Mouse (Mus musculus) olfactory bulb, adult 2 months (tissue): ENCODE measurements around the gene Slc29a4. TPM values are rescaled to one million over a fixed set of nuclear protein-coding genes. Genes with fewer than 3 reads are reported as not detected.

ENCODE experiments used
- H3K27ac ChIP-seq: fragments of 200-500 bp; 2 replicates; pipeline ENCODE4 v1.5.1; 2012; ENCODE audit warnings: low read depth, low read length; ENCODE audit not compliant: insufficient read depth
- H3K4me1 ChIP-seq: fragments of 200-500 bp; 2 replicates; pipeline ENCODE4 v1.6.1; 2012; ENCODE audit warnings: low read length; ENCODE audit not compliant: control insufficient read depth, insufficient read depth
- H3K4me3 ChIP-seq: fragments of 200-500 bp; 2 replicates; pipeline ENCODE4 v1.5.1; 2012; ENCODE audit warnings: mild to moderate bottlenecking, low read depth, low read length, moderate library complexity; ENCODE audit not compliant: insufficient read depth
- CTCF ChIP-seq: fragments of 200-500 bp; IDR thresholded peaks from 2 replicates; pipeline ENCODE4 v1.5.1; 2012; ENCODE audit warnings: low read depth, mild to moderate bottlenecking, low read length, moderate library complexity; ENCODE audit not compliant: insufficient read depth
- POLR2A ChIP-seq: fragments of 200-500 bp; IDR thresholded peaks from 2 replicates; pipeline ENCODE4 v1.6.1; 2012; ENCODE audit warnings: mild to moderate bottlenecking, low read depth, low read length, moderate library complexity; ENCODE audit not compliant: insufficient read depth
- WGBS: fragments of 180-500 bp; shearing (Covaris S2); methylation state at CpG from one replicate; pipeline ENCODE4 v1.1.7; 2018; 5-methylcytosine and 5-hydroxymethylcytosine counted together
- polyA plus RNA-seq: library from polyadenylated mRNA; stranded (reverse); fragments of >200 nt; gene quantifications from 2 replicates; pipeline ENCODE4 v1.2.4, GENCODE M21; 2012; ENCODE audit warnings: low replicate concordance; ENCODE audit not compliant: missing spikeins, insufficient read depth, insufficient read length

Slc29a4 gene
- polyA plus RNA-seq, 1 experiment, result not detected

DNA sequence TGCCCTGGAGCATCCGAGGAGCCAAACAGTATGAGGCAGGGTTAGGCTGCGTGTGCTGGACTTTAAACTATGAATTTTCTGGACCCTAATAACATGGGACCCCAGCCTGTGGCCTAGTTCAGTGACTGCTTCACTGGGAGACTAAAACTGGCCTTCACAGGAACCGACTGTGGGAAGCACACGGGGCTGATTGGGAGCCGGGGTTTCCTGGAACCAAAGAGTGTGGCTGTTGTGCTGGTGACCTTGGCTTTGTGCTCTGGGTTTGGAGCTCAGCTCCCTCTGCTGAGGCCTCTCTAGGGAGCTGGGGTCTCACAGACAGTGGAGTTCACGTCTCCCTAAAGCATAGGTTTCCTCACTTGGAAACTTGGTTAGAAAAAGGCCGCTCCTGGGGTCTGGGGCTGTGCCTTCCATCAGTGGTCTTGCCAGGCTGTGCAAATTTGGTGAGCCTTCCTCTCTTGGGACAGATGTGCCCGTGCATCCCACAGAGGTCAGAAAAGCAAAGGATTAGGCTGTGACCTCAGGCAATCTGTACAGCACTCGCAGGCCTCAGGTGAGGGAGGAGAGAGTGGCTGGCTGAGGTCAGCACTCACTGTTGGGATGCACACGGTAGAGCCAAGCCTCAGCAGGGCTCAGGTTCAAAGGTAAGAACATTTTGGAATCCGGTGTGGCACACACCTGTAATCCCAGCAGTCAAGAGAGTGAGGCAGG lies 23.6 kb upstream of the Slc29a4 start:
- H3K4me1 ChIP-seq, result no peaks in the 10 kb centered on the region
- no peak overlapping the region for H3K4me3 ChIP-seq
- TF ChIP-seq POLR2A (no peak), CTCF (no peak)
- no peak overlapping the region for H3K27ac ChIP-seq
- WGBS, result 85% methylated on average over 11 of the region's 11 CpGs

GRCm38 (mm10) chr5:142669726-142670125 lies 22.6 kb upstream of the Slc29a4 start:
- Histone ChIP-seq H3K4me3 (no peak overlapping the region), H3K4me1 (no peaks in the 10 kb centered on the region), H3K27ac (no peak overlapping the region)
- no peak for TF ChIP-seq POLR2A
- no peak for TF ChIP-seq CTCF
- 60% methylated on average over 7 of the region's 7 CpGs for WGBS

DNA sequence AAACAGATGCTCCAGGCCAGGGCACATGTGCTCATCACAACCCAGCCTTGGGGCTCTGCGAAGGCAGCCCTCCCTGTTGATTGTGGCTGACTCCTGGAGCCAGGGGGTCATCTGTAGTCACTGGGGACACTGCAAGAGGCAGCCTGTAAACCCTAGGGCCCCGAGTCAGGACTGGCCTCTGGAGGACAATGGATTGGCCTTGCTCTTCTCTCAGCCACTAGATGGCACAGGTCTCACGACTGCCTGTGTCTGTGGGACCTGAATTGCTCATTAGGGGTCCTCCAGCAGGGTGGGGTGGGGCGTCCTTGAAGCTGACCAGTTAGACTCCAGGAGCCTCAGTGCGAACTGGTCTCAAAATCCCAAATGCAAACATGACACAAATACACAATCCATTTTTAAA lies 19.2 kb upstream of the Slc29a4 start:
- TF ChIP-seq CTCF (peak; percentile 54; the same call in 1 of the 2 replicates), POLR2A (no peak)
- H3K27ac ChIP-seq, result no peak overlapping the region
- H3K4me1 ChIP-seq, result no peaks in the 10 kb centered on the region
- 28% methylated on average over 5 of the region's 5 CpGs for WGBS
- no peak overlapping the region for H3K4me3 ChIP-seq

GRCm38 (mm10) chr5:142678141-142678571 lies 14.2 kb upstream of the Slc29a4 start:
- Histone ChIP-seq H3K27ac (no peak overlapping the region), H3K4me3 (no peak overlapping the region), H3K4me1 (no peaks in the 10 kb centered on the region)
- no peak for TF ChIP-seq CTCF
- no peak for TF ChIP-seq POLR2A
- WGBS, result 79% methylated on average over 7 of the region's 7 CpGs

GRCm38 (mm10) chr5:142679065-142679464 lies 13.2 kb upstream of the Slc29a4 start:
- H3K4me3 ChIP-seq, result no peak overlapping the region
- H3K4me1 ChIP-seq, result no peaks in the 10 kb centered on the region
- no peak overlapping the region for H3K27ac ChIP-seq
- no peak for TF ChIP-seq POLR2A
- 97% methylated on average over 1 of the region's 1 CpGs for WGBS

DNA sequence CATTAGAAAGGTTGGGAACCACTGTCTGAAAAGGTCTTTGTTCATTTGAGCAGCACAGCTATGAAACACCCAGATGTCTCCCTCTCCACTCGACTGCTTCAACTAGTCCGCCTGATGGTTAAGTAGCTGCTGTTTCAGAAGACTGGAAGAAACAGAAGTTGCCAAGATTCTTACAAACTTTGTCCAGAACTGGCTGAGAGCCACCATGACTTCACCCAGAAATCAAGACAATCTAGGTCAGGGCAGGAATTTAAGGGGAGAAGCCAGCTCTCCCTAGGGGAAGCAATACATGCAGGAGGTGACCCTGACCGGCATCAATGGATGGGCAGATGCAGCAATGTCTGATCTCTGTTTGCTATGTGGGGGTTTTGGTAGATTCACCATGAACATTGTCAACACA lies 10.4 kb upstream of the Slc29a4 start:
- no peak overlapping the region for H3K27ac ChIP-seq
- no peaks in the 10 kb centered on the region for H3K4me1 ChIP-seq
- no peak for TF ChIP-seq CTCF
- no peak for TF ChIP-seq POLR2A
- H3K4me3 ChIP-seq, result no peak overlapping the region
- 53% methylated on average over 3 of the region's 3 CpGs for WGBS

GRCm38 (mm10) chr5:142682529-142682928 lies 9.8 kb upstream of the Slc29a4 start:
- WGBS, result 84% methylated on average over 5 of the region's 5 CpGs
- Histone ChIP-seq H3K4me1 (no peaks in the 10 kb centered on the region), H3K27ac (no peak overlapping the region), H3K4me3 (no peak overlapping the region)
- no peak for TF ChIP-seq CTCF
- TF ChIP-seq POLR2A, result no peak

GRCm38 (mm10) chr5:142688866-142689265 lies 3.4 kb upstream of the Slc29a4 start:
- TF ChIP-seq CTCF, result no peak
- TF ChIP-seq POLR2A, result no peak
- 53% methylated on average over 6 of the region's 6 CpGs for WGBS
- Histone ChIP-seq H3K4me1 (peaks cover 19% of the 10 kb centered on the region), H3K27ac (no peak overlapping the region), H3K4me3 (no peak overlapping the region)

GRCm38 (mm10) chr5:142690343-142690742 lies 2.0 kb upstream of the Slc29a4 start:
- H3K4me1 ChIP-seq, result peaks cover 28% of the 10 kb centered on the region
- no peak for TF ChIP-seq POLR2A
- TF ChIP-seq CTCF, result no peak
- no peak overlapping the region for H3K27ac ChIP-seq
- no peak overlapping the region for H3K4me3 ChIP-seq
- 87% methylated on average over 3 of the region's 3 CpGs for WGBS
